Mouse (Mus musculus) liver, adult 2 months (tissue): ENCODE results near the gene Slain1. TPM values are rescaled to one million over a fixed set of nuclear protein-coding genes. Genes with fewer than 3 reads are reported as not detected.

ENCODE experiments used
- DNase-seq: peaks from one replicate; pipeline ENCODE4 v3.0.0-alpha.2; 2011; ENCODE audit warnings: low read depth, low spot score; ENCODE audit errors: extremely low read depth
- H3K27ac ChIP-seq: fragments of 200-500 bp; replicated peaks from 2 replicates; pipeline ENCODE4 v1.5.1; 2012; ENCODE audit warnings: low read depth, mild to moderate bottlenecking, control low read depth, inconsistent platforms, low read length; ENCODE audit not compliant: insufficient read depth
- H3K27me3 ChIP-seq: fragments of 200-500 bp; 2 replicates; pipeline ENCODE4 v1.6.1; 2012; ENCODE audit warnings: mild to moderate bottlenecking, moderate library complexity, low read length, inconsistent platforms; ENCODE audit not compliant: control insufficient read depth, insufficient read depth
- H3K36me3 ChIP-seq: fragments of 200-500 bp; 2 replicates; pipeline ENCODE4 v1.6.1; 2012; ENCODE audit warnings: low read length, inconsistent platforms; ENCODE audit not compliant: control insufficient read depth, insufficient read depth
- H3K4me1 ChIP-seq: fragments of 200-500 bp; 2 replicates; pipeline ENCODE4 v1.6.1; 2011; ENCODE audit warnings: low read length; ENCODE audit not compliant: control insufficient read depth, insufficient read depth
- H3K4me3 ChIP-seq: fragments of 200-500 bp; 2 replicates; pipeline ENCODE4 v1.5.1; 2011; ENCODE audit warnings: low read depth, mild to moderate bottlenecking, control low read depth, low read length, moderate library complexity; ENCODE audit not compliant: insufficient read depth
- H3K79me2 ChIP-seq: fragments of 200-500 bp; 2 replicates; pipeline ENCODE4 v1.6.1; 2012; ENCODE audit warnings: inconsistent platforms, mild to moderate bottlenecking, low read length, moderate library complexity; ENCODE audit not compliant: control insufficient read depth, insufficient read depth
- H3K9ac ChIP-seq: fragments of 200-500 bp; 2 replicates; pipeline ENCODE4 v1.6.1; 2012; ENCODE audit warnings: low read depth, mild to moderate bottlenecking, control low read depth, inconsistent platforms, low read length
- CTCF ChIP-seq: fragments of 200-500 bp; IDR thresholded peaks from 2 replicates; pipeline ENCODE4 v1.5.1; 2011; ENCODE audit warnings: low read depth, low read length, control low read depth
- POLR2A ChIP-seq: fragments of 200-500 bp; IDR thresholded peaks from 2 replicates; pipeline ENCODE4 v1.6.1; 2011; ENCODE audit warnings: low read length, control low read depth; ENCODE audit not compliant: insufficient read depth; ENCODE audit errors: extremely low read depth
- WGBS: fragments of 180-500 bp; shearing (Covaris S2); methylation state at CpG from one replicate; pipeline ENCODE4 v1.1.7; 2018; 5-methylcytosine and 5-hydroxymethylcytosine counted together
- polyA plus RNA-seq: library from polyadenylated mRNA; depleted of rRNA; stranded (reverse); fragments of >200 nt; gene quantifications from 2 replicates; pipeline ENCODE4 v1.2.3, GENCODE M21; 2012
- total RNA-seq: library from RNA; depleted of rRNA; stranded (reverse); fragments of >200 nt; gene quantifications from 2 replicates; pipeline ENCODE4 v1.2.3, GENCODE M21; 2014

The Slain1 gene
- total and polyA plus RNA-seq, 2 experiments, result 0.09 to 0.31 TPM

DNA sequence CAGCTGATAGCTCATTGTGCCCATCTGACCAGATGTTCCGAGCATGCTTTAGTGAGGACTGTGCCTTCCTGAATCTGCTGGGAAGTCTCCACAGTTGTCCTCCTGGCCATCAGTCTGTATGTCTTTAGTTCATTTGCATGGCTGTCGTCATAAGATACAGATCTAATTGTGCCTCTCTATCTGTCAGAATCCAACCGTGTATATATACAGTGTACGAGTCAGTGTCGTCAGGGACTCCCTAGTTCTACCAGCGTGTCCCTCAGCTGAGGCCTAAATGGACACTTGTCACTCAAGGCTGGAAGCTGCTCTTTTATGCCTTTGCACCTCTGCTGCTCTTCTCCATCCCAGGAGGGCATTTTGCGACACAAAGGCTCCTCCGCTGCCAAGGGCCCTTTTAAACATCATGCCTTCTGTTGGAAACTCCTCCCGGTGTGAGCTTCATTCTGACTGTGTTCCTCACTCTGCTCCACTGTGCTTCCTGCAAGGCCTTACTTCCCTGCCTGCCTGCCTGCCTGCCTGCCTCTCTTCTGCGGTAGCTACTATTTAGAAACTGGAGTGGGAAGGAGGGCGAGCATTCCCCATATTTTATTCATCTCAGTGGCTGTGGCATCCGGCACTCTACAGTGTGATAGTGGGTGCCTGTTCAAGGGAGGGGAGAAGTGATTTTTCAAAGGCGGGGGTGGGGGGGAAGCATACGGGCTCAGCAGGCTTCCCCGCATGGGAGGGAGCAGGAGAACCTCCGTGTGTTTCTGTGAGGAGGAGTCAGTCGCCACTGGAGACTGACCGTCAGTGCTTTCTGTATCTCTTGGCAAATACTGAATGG, 29.6 kb downstream of the Slain1 start:
- no peak for DNase-seq
- Histone ChIP-seq H3K4me1 (no peaks in the 10 kb centered on the region), H3K27me3 (no peaks in the 10 kb centered on the region), H3K27ac (no peak overlapping the region), H3K4me3 (no peak overlapping the region), H3K79me2 (no peaks in the 10 kb centered on the region), H3K9ac (no peak overlapping the region), H3K36me3 (no peaks in the 10 kb centered on the region)
- no peak for TF ChIP-seq CTCF
- TF ChIP-seq POLR2A, result no peak
- 45% methylated on average over 18 of the region's 18 CpGs for WGBS

DNA sequence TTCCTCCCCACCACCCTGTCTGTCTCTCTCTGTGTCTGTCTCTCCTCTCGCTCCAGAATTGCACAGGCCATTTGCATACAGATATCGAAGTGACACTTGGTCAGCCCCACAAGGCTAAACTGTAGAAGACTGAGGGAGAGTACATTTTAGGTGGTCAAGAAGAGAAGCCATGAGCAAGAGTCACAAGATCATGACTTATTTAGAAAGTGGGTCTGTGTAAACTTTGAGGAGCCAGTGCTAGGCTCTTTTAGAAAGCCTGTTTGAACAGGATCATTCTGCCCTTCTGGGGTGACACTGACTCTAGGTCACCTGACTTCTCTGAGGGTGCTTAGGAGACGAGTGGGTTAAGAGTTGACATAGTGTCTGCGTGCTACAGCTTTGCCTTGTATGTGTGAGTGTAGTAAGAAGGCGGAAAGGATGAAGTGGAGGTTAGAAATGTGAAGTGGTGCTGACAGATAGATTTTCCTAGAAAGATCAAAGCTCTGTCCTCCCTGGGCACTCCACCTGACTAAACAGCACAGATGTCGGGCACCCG, 30.3 kb downstream of the Slain1 start:
- Histone ChIP-seq H3K4me1 (no peaks in the 10 kb centered on the region), H3K79me2 (no peaks in the 10 kb centered on the region), H3K36me3 (no peaks in the 10 kb centered on the region), H3K27ac (no peak overlapping the region), H3K9ac (no peak overlapping the region), H3K4me3 (no peak overlapping the region), H3K27me3 (no peaks in the 10 kb centered on the region)
- TF ChIP-seq POLR2A (no peak), CTCF (no peak)
- WGBS, result 29% methylated on average over 7 of the region's 7 CpGs
- no peak for DNase-seq

DNA sequence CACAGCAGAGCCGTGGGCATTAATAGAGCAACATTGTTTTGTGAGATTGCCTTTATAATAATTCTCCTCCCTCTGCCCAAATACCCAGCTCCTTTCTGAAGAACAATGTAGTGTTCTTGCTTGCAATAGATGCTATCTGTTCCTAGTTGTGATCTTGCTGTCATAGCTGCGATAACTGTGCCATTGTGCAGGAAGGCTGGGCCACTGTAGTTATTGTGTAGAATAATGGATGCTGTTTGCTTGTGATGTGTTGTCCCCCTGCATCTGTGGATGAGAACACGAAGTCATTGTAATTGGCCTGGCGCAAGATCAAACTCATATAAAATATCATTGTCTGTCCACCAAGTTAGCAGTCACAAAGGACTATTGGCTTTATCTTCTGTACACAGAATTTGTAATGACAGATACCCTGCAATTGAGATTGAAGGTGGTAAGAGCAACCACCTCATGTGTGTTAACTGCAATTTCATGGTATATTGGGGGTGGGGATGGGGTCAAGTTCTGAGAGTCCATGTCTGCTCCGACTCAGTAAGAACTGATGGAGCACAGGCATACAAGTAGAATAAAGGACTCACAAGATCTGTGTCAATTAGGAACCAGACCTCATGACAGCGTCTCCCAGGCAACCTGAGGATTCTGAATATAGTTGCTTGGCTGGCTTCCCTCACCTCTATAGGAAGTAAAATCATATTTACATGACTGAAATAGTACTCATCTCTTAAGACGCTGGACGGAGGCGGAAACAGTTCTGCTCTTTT, 32.8 kb downstream of the Slain1 start:
- 87% methylated on average over 9 of the region's 9 CpGs for WGBS
- no peaks in the 10 kb centered on the region for H3K79me2 ChIP-seq
- H3K36me3 ChIP-seq, result no peaks in the 10 kb centered on the region
- H3K4me3 ChIP-seq, result no peak overlapping the region
- no peak for DNase-seq
- H3K9ac ChIP-seq, result no peak overlapping the region
- no peaks in the 10 kb centered on the region for H3K27me3 ChIP-seq
- no peaks in the 10 kb centered on the region for H3K4me1 ChIP-seq
- TF ChIP-seq POLR2A (no peak), CTCF (no peak)
- H3K27ac ChIP-seq, result no peak overlapping the region

GRCm38 (mm10) chr14:103686994-103687393, 37.0 kb downstream of the Slain1 start:
- Histone ChIP-seq H3K79me2 (no peaks in the 10 kb centered on the region), H3K4me1 (no peaks in the 10 kb centered on the region), H3K27ac (no peak overlapping the region), H3K27me3 (no peaks in the 10 kb centered on the region), H3K36me3 (no peaks in the 10 kb centered on the region), H3K4me3 (no peak overlapping the region), H3K9ac (no peak overlapping the region)
- WGBS, result 87% methylated on average over 2 of the region's 2 CpGs
- TF ChIP-seq POLR2A (no peak), CTCF (no peak)
- DNase-seq, result no peak

GRCm38 (mm10) chr14:103694295-103694694, 44.3 kb downstream of the Slain1 start:
- no peaks in the 10 kb centered on the region for H3K36me3 ChIP-seq
- no peak overlapping the region for H3K27ac ChIP-seq
- H3K4me1 ChIP-seq, result no peaks in the 10 kb centered on the region
- 38% methylated on average over 1 of the region's 1 CpGs for WGBS
- DNase-seq, result peak; percentile 27
- peak; percentile 54 for TF ChIP-seq CTCF
- no peak for TF ChIP-seq POLR2A
- H3K9ac ChIP-seq, result no peak overlapping the region
- H3K4me3 ChIP-seq, result no peak overlapping the region
- no peaks in the 10 kb centered on the region for H3K27me3 ChIP-seq
- no peaks in the 10 kb centered on the region for H3K79me2 ChIP-seq
